Mouse (Mus musculus): ENCODE results near the gene Fhad1. TPM values are rescaled to one million over a fixed set of nuclear protein-coding genes. Genes with fewer than 3 reads are reported as not detected.

Gene Fhad1
- total RNA-seq, 2 experiments from 2014 or later, result 4.6 to 5.1 TPM

GRCm38 (mm10) chr4:141992530-141993204, 22.2 kb downstream of the Fhad1 start:
- intact Hi-C loops (cut with DNase I), result no loop called here
- no peak for DNase-seq (ENCODE audit: low spot score in 2 of 2)

GRCm38 (mm10) chr4:141988178-141988577, 26.7 kb downstream of the Fhad1 start:
- intact Hi-C loops (cut with DNase I), result no loop called here
- DNase-seq (ENCODE audit: low spot score in 2 of 2), result no peak

GRCm38 (mm10) chr4:141983689-141984088, 31.2 kb downstream of the Fhad1 start:
- DNase-seq (ENCODE audit: low spot score in 2 of 2), result peak in 1 of 2 experiments; percentile 58
- intact Hi-C loops (cut with DNase I), result no loop called here

- intact Hi-C loops (cut with DNase I), result no loop called here
- no peak for DNase-seq (ENCODE audit: low spot score in 2 of 2)
Measured at GRCm38 (mm10) chr4:141981475-141981874, 33.4 kb downstream of the Fhad1 start.

- intact Hi-C loops (cut with DNase I), result no loop called here
Measured at GRCm38 (mm10) chr4:141978582-141978981, 36.3 kb downstream of the Fhad1 start.

GRCm38 (mm10) chr4:141977346-141977745, 37.5 kb downstream of the Fhad1 start:
- no peak for DNase-seq (ENCODE audit: low spot score in 2 of 2)
- intact Hi-C loops (cut with DNase I), result no loop called here

More at GRCm38 (mm10) chr4:141978582-141978981, 36.3 kb downstream of the Fhad1 start:
- no peak for DNase-seq (ENCODE audit: low spot score in 2 of 2)

GRCm38 (mm10) chr4:141976163-141976562, 38.7 kb downstream of the Fhad1 start:
- intact Hi-C loops (cut with DNase I), result no loop called here

GRCm38 (mm10) chr4:141964575-141964974, 50.3 kb downstream of the Fhad1 start:
- peak; percentile 56 to 85 for DNase-seq (ENCODE audit: low spot score in 2 of 2)
- intact Hi-C loops (cut with DNase I), result no loop called here

More at GRCm38 (mm10) chr4:141976163-141976562, 38.7 kb downstream of the Fhad1 start:
- DNase-seq (ENCODE audit: low spot score in 2 of 2), result peak in 1 of 2 experiments; percentile 59

- no peak for DNase-seq (ENCODE audit: low spot score in 2 of 2)
- intact Hi-C loops (cut with DNase I), result no loop called here
Measured at GRCm38 (mm10) chr4:141963907-141964306, 51.0 kb downstream of the Fhad1 start.

GRCm38 (mm10) chr4:141962811-141963685, 51.8 kb downstream of the Fhad1 start:
- intact Hi-C loops (cut with DNase I), result no loop called here
- peak in 1 of 2 experiments; percentile 50 for DNase-seq (ENCODE audit: low spot score in 2 of 2)

GRCm38 (mm10) chr4:141960037-141960436, 54.8 kb downstream of the Fhad1 start:
- DNase-seq (ENCODE audit: low spot score in 2 of 2), result no peak
- intact Hi-C loops (cut with DNase I), result no loop called here

GRCm38 (mm10) chr4:141959615-141960014, 55.3 kb downstream of the Fhad1 start:
- intact Hi-C loops (cut with DNase I), result loop anchor here (2.0 kb wide), 1 partner anchor 93 kb away; no protein-coding TSS in a partner anchor
- DNase-seq (ENCODE audit: low spot score in 2 of 2), result no peak

- peak; percentile 27 to 58 for DNase-seq (ENCODE audit: low spot score in 2 of 2)
- intact Hi-C loops (cut with DNase I), result loop anchor here (1.0 to 2.0 kb wide), 2 partner anchors 92 to 101 kb away; no protein-coding TSS in a partner anchor
Measured at GRCm38 (mm10) chr4:141958614-141959375, 56.1 kb downstream of the Fhad1 start.

- intact Hi-C loops (cut with DNase I), result loop anchor here (1.0 to 2.0 kb wide), 2 partner anchors 91 to 101 kb away; no protein-coding TSS in a partner anchor
- peak; percentile 73 to 87 for DNase-seq (ENCODE audit: low spot score in 2 of 2)
Measured at GRCm38 (mm10) chr4:141958188-141958587, 56.7 kb downstream of the Fhad1 start.

- no peak for DNase-seq (ENCODE audit: low spot score in 2 of 2)
- intact Hi-C loops (cut with DNase I), result loop anchor here (1.0 to 2.0 kb wide), 2 partner anchors 91 to 100 kb away; no protein-coding TSS in a partner anchor
Measured at GRCm38 (mm10) chr4:141957740-141958139, 57.1 kb downstream of the Fhad1 start.

GRCm38 (mm10) chr4:141956931-141957330, 58.0 kb downstream of the Fhad1 start:
- intact Hi-C loops (cut with DNase I), result no loop called here
- DNase-seq (ENCODE audit: low spot score in 2 of 2), result no peak

- intact Hi-C loops (cut with DNase I), result no loop called here
- DNase-seq (ENCODE audit: low spot score in 2 of 2), result no peak
Measured at GRCm38 (mm10) chr4:141954770-141955720, 59.8 kb downstream of the Fhad1 start.

GRCm38 (mm10) chr4:141953859-141954258, 61.0 kb downstream of the Fhad1 start:
- no peak for DNase-seq (ENCODE audit: low spot score in 2 of 2)

More at GRCm38 (mm10) chr4:141953859-141954258, 61.0 kb downstream of the Fhad1 start:
- intact Hi-C loops (cut with DNase I), result loop anchor here (2.0 kb wide), 1 partner anchor 79 kb away; the partner anchor contains the start of gene Efhd2
